Mouse (Mus musculus): Measurements from ENCODE around the gene Gm13277.

GRCm38 (mm10) chr4:88742771-88743371 is 45.6 kb upstream of the Gm13277 start:
- no peak for TF ChIP-seq MAX (IDR thresholded peaks at IDR 0.05)
- no peak for TF ChIP-seq CTCF (IDR thresholded peaks at IDR 0.05; ENCODE audit: control insufficient read depth, insufficient read depth, insufficient read length)
- no peak for TF ChIP-seq MYOG (IDR thresholded peaks at IDR 0.05; ENCODE audit: control insufficient read depth, extremely low read depth, insufficient read length)
- no peak for TF ChIP-seq USF1 (IDR thresholded peaks at IDR 0.05; ENCODE audit: low read depth)
- TF ChIP-seq FOSL1 (IDR thresholded peaks at IDR 0.05; ENCODE audit: insufficient read depth, low read length, poor library complexity, severe bottlenecking): no peak
- no peak for TF ChIP-seq CEBPB (IDR thresholded peaks at IDR 0.05; ENCODE audit: low read depth)
- no peak for TF ChIP-seq MYOD1 (IDR thresholded peaks at IDR 0.05; ENCODE audit: control insufficient read depth, insufficient read length, low read depth)
